Mouse (Mus musculus) heart, embryonic 10.5 days (tissue): Measurements from ENCODE around the gene Syt16. TPM values are rescaled to one million over a fixed set of nuclear protein-coding genes. Genes with fewer than 3 reads are reported as not detected.

Experiments used
- DNase-seq: peaks from one replicate; pipeline ENCODE4 v3.0.0-alpha.2; 2017; ENCODE audit warnings: low spot score
- H3K27ac ChIP-seq: fragments of 300-500 bp; sonication (generic); 2 replicates; pipeline ENCODE4 v1.5.1; 2016; ENCODE audit warnings: mild to moderate bottlenecking
- H3K27me3 ChIP-seq: fragments of 300-500 bp; sonication (generic); 2 replicates; pipeline ENCODE4 v1.6.1; 2016; ENCODE audit warnings: mild to moderate bottlenecking; ENCODE audit not compliant: poor library complexity, insufficient read depth, severe bottlenecking
- H3K36me3 ChIP-seq: fragments of 300-500 bp; sonication (generic); 2 replicates; pipeline ENCODE4 v1.6.1; 2016; ENCODE audit warnings: mild to moderate bottlenecking, moderate library complexity
- H3K4me1 ChIP-seq: fragments of 300-500 bp; sonication (generic); 2 replicates; pipeline ENCODE4 v1.6.1; 2016; ENCODE audit warnings: mild to moderate bottlenecking
- H3K4me3 ChIP-seq: fragments of 300-500 bp; sonication (generic); 2 replicates; pipeline ENCODE4 v1.5.1; 2016; ENCODE audit warnings: mild to moderate bottlenecking, moderate library complexity
- H3K9me3 ChIP-seq: fragments of 300-500 bp; sonication (generic); 2 replicates; pipeline ENCODE4 v1.6.1; 2016; ENCODE audit warnings: mild to moderate bottlenecking, moderate library complexity
- WGBS: fragments of 180-500 bp; shearing (Covaris S2); methylation state at CpG from one replicate; pipeline ENCODE4 v1.1.7; 2016; 5-methylcytosine and 5-hydroxymethylcytosine counted together
- polyA plus RNA-seq: library from polyadenylated mRNA; unstranded; fragments of >200 nt; fragmentation: Nextera tagmentation; extraction: Ambion mirVana; gene quantifications from 2 replicates; pipeline ENCODE4 v1.2.1, GENCODE M21; 2016

The Syt16 gene
- polyA plus RNA-seq, 1 experiment from 2014 or later, result 0.33 TPM

DNA sequence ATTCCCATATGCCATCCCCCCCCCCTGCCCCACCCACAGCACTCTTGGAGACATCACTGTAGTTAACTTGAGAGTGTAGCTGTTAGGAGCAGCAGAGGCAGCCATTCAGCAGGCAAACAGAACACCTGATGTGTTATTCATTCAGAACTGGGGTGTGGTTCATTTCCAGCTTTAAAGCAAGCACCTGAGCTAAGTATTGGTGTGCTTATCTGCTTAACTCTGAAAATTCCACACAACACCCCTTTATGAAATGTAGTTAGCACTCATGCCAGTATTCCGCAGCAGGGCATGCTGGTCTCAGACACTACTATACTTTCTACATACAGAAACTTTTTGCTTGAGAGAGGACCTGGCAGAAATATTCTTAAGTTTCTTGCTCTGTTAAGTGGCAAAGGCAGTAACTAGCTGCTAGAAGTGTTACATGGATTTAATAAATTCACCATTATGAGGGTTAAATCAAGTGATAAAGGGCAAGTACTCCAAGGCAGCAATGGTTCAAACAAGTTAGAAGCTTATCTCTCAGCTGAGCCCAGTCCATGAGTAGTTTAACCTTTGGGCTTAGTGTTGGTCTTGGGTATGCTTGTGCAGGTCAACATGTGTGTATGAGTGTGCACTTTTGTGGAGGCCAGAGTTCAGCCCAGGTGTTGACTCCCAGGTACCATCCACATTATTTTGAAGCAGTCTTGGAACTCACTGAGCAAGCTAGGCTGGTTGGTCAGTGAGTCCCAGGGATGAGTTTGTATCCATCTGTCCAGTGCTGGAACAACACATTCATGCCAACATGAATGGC lies 92.1 kb downstream of the Syt16 start:
- no peak overlapping the region for H3K27ac ChIP-seq
- DNase-seq, result no peak
- H3K4me1 ChIP-seq, result no peaks in the 10 kb centered on the region
- H3K9me3 ChIP-seq, result no peaks in the 10 kb centered on the region
- no peak overlapping the region for H3K4me3 ChIP-seq
- 90% methylated on average over 1 of the region's 1 CpGs for WGBS
- no peaks in the 10 kb centered on the region for H3K27me3 ChIP-seq
- H3K36me3 ChIP-seq, result no peaks in the 10 kb centered on the region

- Histone ChIP-seq H3K27me3 (no peaks in the 10 kb centered on the region), H3K4me3 (no peak overlapping the region), H3K9me3 (no peaks in the 10 kb centered on the region), H3K27ac (no peak overlapping the region), H3K36me3 (no peaks in the 10 kb centered on the region), H3K4me1 (no peaks in the 10 kb centered on the region)
- DNase-seq, result no peak
- WGBS, result 75% methylated on average over 5 of the region's 5 CpGs
Measured at GRCm38 (mm10) chr12:74092546-74092945, 95.1 kb downstream of the Syt16 start.

DNA sequence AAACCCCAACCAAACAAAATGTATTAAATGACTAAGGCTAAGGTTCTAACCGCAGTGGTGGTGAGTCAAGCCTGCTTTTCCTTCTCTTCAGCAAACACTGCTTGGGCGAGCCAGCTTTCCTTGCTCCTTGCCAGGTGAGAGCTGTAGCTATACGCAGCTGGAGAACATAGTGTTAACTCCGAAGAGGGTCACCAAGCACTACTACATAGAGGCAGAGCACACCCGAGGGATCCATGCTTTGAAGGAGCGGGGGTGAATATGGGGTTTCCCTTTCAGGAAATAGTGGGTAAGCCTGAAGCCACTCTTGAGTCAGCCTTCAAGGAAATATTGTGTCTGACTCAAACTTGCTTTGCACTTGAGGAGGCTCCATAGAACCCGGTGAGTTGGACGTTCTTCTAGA lies 95.6 kb downstream of the Syt16 start:
- Histone ChIP-seq H3K27ac (no peak overlapping the region), H3K4me3 (no peak overlapping the region), H3K9me3 (no peaks in the 10 kb centered on the region), H3K36me3 (no peaks in the 10 kb centered on the region), H3K4me1 (no peaks in the 10 kb centered on the region), H3K27me3 (no peaks in the 10 kb centered on the region)
- WGBS, result 79% methylated on average over 8 of the region's 8 CpGs
- no peak for DNase-seq

DNA sequence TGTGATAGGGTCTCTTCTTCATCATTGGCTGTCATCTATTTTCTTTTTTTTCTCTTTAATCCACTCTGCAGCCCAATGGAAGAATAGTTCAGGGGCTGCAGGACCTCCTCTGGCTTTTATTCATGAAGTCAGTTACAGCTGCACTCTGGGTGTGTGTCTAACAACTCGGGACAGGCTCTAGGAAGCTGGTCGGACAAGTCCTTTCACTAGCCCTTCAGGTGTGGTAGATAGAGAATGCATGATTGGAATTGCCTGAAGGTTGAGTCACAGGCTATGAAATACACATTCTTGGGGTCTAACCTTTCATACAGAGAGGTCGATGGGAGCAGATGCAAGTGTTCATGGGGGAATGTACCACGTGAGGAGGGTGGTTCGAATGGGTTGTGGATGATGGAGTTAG lies 97.2 kb downstream of the Syt16 start:
- Histone ChIP-seq H3K9me3 (no peaks in the 10 kb centered on the region), H3K36me3 (no peaks in the 10 kb centered on the region), H3K27ac (no peak overlapping the region), H3K27me3 (no peaks in the 10 kb centered on the region), H3K4me3 (no peak overlapping the region), H3K4me1 (no peaks in the 10 kb centered on the region)
- no peak for DNase-seq
- WGBS, result 75% methylated on average over 5 of the region's 5 CpGs

- Histone ChIP-seq H3K27me3 (no peaks in the 10 kb centered on the region), H3K4me1 (no peaks in the 10 kb centered on the region), H3K36me3 (no peaks in the 10 kb centered on the region), H3K27ac (no peak overlapping the region), H3K4me3 (no peak overlapping the region), H3K9me3 (no peaks in the 10 kb centered on the region)
- WGBS, result 70% methylated on average over 8 of the region's 8 CpGs
- no peak for DNase-seq
Measured at GRCm38 (mm10) chr12:74098572-74099290, 101.3 kb downstream of the Syt16 start.

DNA sequence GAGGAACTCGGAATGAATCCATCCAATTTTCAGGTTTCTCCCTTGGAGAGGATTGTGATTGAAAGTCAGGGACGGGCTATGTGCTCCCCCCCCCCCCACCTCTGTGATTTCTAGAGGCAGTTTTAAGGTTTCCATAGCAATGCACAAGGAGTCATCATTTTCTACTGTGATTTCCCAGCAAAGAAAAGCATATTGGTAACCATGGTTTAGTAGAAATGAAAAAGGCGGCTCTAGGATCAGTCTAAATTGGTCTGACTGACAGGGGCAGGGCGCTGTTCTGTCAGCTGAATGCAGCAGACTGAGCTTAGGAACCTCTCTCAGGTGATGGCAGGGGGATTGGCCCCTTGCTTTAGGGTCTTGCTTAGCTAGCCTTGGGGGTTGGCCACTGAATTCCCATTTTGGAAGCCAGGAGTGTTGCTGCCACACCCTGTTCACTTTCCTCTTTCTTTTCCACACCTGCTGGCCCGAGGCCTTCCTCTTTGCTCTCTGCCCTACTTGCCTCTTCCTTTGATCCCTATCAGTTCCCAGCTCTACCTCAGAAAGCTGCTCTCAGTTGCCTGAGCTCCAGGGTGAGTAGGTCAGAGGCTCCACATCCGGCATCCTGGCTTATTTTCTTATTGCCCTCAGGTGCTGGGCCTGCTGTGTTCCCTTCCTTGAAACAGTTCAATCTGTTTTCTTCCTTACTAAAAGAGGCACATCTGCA lies 108.5 kb downstream of the Syt16 start:
- Histone ChIP-seq H3K36me3 (no peaks in the 10 kb centered on the region), H3K9me3 (no peaks in the 10 kb centered on the region), H3K4me3 (no peak overlapping the region), H3K27ac (no peak overlapping the region), H3K27me3 (no peaks in the 10 kb centered on the region), H3K4me1 (no peaks in the 10 kb centered on the region)
- DNase-seq, result no peak
- 77% methylated on average over 6 of the region's 6 CpGs for WGBS

DNA sequence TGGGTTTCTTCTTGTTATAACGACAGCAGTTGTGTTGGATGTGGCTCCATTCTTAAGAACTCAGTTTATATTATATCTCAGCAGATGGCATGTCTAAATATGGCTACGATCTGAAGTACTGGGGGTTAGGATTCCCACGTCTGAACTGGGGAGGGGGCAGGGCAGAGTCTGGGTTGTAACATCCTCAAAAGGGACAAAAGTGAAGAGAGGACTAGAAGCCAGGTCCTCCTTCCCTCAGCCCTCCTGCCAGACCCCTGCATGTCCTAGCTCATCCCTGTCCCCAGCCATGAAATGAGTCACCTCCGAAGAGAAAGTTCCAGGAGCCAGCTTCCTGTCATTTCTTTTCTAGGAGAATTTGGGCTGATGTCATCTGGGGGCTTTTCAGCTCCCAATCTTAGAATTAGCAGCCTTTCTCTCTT lies 111.2 kb downstream of the Syt16 start:
- DNase-seq, result no peak

DNA sequence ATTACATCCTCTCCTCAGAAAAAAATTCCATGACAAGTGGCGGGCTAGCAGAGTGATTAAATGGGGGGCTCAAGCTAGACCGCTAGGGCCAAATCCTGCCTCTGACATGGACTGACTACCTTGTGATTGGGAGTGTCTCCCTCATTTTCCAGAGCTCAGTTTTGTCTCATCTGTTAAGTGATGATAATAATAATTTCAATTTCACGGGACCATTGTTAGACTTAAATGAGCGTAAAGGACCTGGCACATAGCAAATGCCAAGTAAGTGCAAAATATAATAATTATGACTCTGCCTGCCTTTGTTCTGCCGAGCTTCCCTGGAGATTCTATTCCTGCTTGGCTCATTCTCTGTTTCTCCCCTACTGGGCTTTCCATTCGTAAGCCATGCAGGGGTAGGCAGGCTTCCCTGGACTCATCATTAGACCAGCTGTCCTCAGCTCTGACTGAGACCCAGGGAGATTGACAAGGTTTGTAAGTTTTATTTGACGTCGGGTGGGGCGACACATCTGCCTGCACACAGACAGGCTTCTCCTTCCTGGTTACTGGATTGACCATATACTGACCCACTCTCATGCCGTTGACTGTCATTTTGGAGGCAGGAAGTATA lies 112.1 kb downstream of the Syt16 start:
- Histone ChIP-seq H3K9me3 (no peaks in the 10 kb centered on the region), H3K4me3 (no peak overlapping the region), H3K27me3 (no peaks in the 10 kb centered on the region), H3K27ac (no peak overlapping the region), H3K4me1 (no peaks in the 10 kb centered on the region), H3K36me3 (no peaks in the 10 kb centered on the region)
- DNase-seq, result no peak
- 83% methylated on average over 10 of the region's 10 CpGs for WGBS

More for the DNA sequence above, 111.2 kb downstream of the Syt16 start:
- no peaks in the 10 kb centered on the region for H3K27me3 ChIP-seq
- no peak overlapping the region for H3K27ac ChIP-seq
- no peaks in the 10 kb centered on the region for H3K9me3 ChIP-seq
- no peaks in the 10 kb centered on the region for H3K36me3 ChIP-seq
- H3K4me1 ChIP-seq, result no peaks in the 10 kb centered on the region
- 76% methylated on average over 4 of the region's 4 CpGs for WGBS
- no peak overlapping the region for H3K4me3 ChIP-seq

GRCm38 (mm10) chr12:74116825-74117224 lies 119.4 kb downstream of the Syt16 start:
- Histone ChIP-seq H3K27ac (no peak overlapping the region), H3K9me3 (no peaks in the 10 kb centered on the region), H3K36me3 (no peaks in the 10 kb centered on the region), H3K4me1 (no peaks in the 10 kb centered on the region), H3K27me3 (no peaks in the 10 kb centered on the region), H3K4me3 (no peak overlapping the region)
- no peak for DNase-seq
- WGBS, result 80% methylated on average over 6 of the region's 6 CpGs

DNA sequence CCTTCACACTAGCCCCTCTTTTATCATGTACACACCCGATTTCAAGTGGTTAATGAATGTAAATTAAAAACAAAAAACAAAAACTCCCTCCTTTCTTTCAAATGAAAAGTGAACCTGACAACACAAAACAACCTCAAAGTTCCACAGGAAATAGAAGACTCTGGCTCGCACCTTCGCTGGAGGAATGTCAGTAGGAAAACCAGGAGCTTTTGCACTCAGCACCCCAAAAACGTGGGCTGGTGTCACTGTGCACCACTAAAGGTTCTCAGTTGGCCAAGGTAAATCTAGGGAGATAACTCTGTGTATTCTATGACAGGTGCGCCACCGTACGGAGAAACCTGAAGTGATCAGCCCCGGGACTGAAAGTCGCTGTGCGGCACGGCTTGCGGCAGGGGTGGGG lies 128.3 kb downstream of the Syt16 start:
- WGBS, result 65% methylated on average over 12 of the region's 12 CpGs
- H3K27ac ChIP-seq, result no peak overlapping the region
- H3K27me3 ChIP-seq, result no peaks in the 10 kb centered on the region
- H3K4me1 ChIP-seq, result no peaks in the 10 kb centered on the region
- no peak overlapping the region for H3K4me3 ChIP-seq
- no peak for DNase-seq
- H3K36me3 ChIP-seq, result no peaks in the 10 kb centered on the region
- peaks cover 5% of the 10 kb centered on the region for H3K9me3 ChIP-seq

GRCm38 (mm10) chr12:74128229-74128628 lies 130.8 kb downstream of the Syt16 start:
- Histone ChIP-seq H3K36me3 (no peaks in the 10 kb centered on the region), H3K27me3 (no peaks in the 10 kb centered on the region), H3K4me3 (no peak overlapping the region), H3K9me3 (peaks cover 5% of the 10 kb centered on the region), H3K4me1 (no peaks in the 10 kb centered on the region), H3K27ac (no peak overlapping the region)
- no peak for DNase-seq
- 63% methylated on average over 1 of the region's 1 CpGs for WGBS

DNA sequence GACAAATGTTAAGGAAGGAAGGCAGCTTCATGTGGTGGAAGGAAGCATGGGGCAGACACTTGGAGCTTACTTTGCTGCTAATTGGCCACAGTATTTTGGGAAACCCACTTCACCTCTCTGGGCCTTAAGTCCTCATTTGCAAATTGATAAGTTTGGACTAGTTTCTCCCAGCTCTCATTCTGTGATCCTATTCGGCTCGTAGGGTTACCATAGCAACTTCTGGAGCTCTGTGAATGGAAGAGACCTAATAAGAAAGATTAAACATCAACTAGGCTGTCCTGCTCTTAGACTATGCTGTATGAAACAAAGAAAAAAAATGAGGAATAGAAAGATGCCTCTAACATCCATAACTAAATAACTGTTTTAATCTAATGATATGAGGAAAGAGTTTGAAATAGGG lies 134.3 kb downstream of the Syt16 start:
- H3K4me3 ChIP-seq, result no peak overlapping the region
- no peaks in the 10 kb centered on the region for H3K4me1 ChIP-seq
- H3K27me3 ChIP-seq, result no peaks in the 10 kb centered on the region
- no peaks in the 10 kb centered on the region for H3K36me3 ChIP-seq
- no peaks in the 10 kb centered on the region for H3K9me3 ChIP-seq
- no peak overlapping the region for H3K27ac ChIP-seq
- 67% methylated on average over 2 of the region's 2 CpGs for WGBS
- no peak for DNase-seq

DNA sequence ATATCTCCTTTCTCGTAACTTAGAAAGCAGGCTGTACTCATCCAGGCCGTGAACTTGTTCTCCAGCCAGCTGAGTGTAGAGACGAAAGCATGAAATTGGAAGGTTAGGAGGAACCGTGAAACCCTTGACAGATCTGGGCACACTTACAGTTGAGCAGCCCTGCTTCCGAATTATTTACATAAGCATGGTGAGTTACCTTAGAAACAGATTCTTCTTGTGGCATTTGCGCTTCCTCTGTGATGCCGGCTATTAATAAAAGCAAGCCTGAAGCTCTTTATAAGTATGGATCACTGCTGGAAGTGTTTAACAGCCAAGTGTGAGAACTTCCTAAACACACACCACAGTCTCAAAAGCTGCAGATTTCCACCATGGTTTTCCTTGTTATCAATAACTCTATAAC lies 144.7 kb downstream of the Syt16 start:
- DNase-seq, result no peak
- 86% methylated on average over 7 of the region's 7 CpGs for WGBS
- Histone ChIP-seq H3K4me1 (no peaks in the 10 kb centered on the region), H3K9me3 (no peaks in the 10 kb centered on the region), H3K27me3 (no peaks in the 10 kb centered on the region), H3K36me3 (no peaks in the 10 kb centered on the region), H3K27ac (no peak overlapping the region), H3K4me3 (no peak overlapping the region)
